Mouse (Mus musculus) kidney, adult 2 months (tissue): Measurements from ENCODE around the gene Mmrn1.

Experiments used
- CTCF ChIP-seq: fragments of 200-500 bp; conservative IDR thresholded peaks from 2 replicates; pipeline ENCODE4 v1.5.1; 2011; ENCODE audit warnings: low read depth, mild to moderate bottlenecking, control low read depth, low read length, moderate library complexity, mixed read lengths; ENCODE audit not compliant: insufficient read depth, insufficient read length
- POLR2A ChIP-seq: fragments of 200-500 bp; IDR thresholded peaks from one replicate; pipeline ENCODE4 v1.6.1; 2011; ENCODE audit warnings: low read depth, low read length, control low read depth

GRCm38 (mm10) chr6:60934835-60935234, 10.1 kb downstream of the Mmrn1 start:
- TF ChIP-seq POLR2A, result no peak
- no peak for TF ChIP-seq CTCF
